ENCODE assay signal across 8 mouse cellular contexts in the genomic region with DNA sequence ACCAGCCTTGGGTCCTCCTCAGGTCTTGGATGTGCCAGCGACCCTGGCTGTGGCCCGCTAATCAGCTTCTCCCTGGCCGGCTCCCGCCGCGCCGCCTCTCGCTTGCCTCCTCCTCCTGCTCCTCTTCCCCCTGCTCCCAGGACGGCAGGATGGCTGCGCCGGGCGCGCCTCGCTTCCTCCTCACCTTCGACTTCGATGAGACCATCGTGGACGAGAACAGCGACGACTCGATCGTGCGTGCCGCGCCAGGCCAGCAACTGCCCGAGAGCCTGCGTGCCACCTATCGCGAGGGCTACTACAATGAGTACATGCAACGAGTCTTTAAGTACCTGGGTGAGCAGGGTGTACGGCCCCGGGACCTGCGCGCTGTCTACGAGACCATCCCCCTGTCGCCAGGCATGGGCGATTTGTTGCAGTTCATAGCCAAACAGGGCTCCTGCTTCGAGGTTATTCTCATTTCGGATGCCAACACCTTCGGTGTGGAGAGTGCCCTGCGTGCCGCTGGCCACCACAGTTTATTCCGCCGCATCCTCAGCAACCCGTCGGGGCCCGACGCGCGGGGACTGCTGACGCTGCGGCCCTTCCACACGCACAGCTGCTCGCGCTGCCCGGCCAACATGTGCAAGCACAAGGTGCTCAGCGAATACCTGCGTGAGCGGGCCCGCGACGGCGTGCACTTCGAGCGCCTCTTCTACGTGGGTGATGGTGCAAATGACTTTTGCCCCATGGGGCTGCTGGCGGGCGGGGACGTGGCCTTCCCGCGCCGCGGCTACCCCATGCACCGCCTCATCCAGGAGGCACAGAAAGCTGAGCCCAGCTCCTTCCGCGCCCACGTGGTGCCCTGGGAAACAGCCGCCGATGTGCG. TPM values are rescaled to one million over a fixed set of nuclear protein-coding genes. Genes with fewer than 3 reads are reported as not detected.
DNase-seq lines count a peak whose midpoint lies in the region; ATAC-seq and TF ChIP-seq lines count a peak whose summit lies in the region.

No protein-coding gene starts in this region.

- peaks cover 3% of the 10 kb centered on the region; the same call in 1 of the 2 replicates for H3K36me3 ChIP-seq in heart, adult 2 months (ENCODE audit: control insufficient read depth, insufficient read depth, low read length)
- H3K36me3 ChIP-seq in liver, embryonic 16.5 days (ENCODE audit: control insufficient read depth, insufficient read depth) = no peaks in the 10 kb centered on the region

- H3K4me3 ChIP-seq in heart, adult 2 months = peak overlapping the region; percentile 13; the same call in 1 of the 2 replicates
- peak overlapping the region; percentile 39 for H3K4me3 ChIP-seq in liver, embryonic 16.5 days (ENCODE audit: low read depth, low read length)

- TF ChIP-seq POLR2A in heart, adult 2 months (IDR thresholded peaks at IDR 0.05; ENCODE audit: insufficient read depth, low read depth, low read length) = no peak

- intact Hi-C loops in heart, adult 2 months (cut with DNase I) = no loop called here
- intact Hi-C loops in heart, postnatal 14 days (cut with DNase I) = no loop called here

- DNase-seq in heart, adult 2 months = peak in 1 of 2 experiments; percentile 51
- DNase-seq in heart, adult 9 months (ENCODE audit: low spot score in 2 of 2) = no peak
- DNase-seq in T-cell, adult 2 months (ENCODE audit: low spot score) = peak; percentile 30
- DNase-seq in heart, postnatal 14 days = peak; percentile 28 to 36
- DNase-seq in testis, postnatal 10 days (ENCODE audit: low spot score) = peak; percentile 58
- DNase-seq in cerebellum, postnatal 36 days = no peak
- no peak for DNase-seq in c-Kit-positive CD71-positive TER-119-positive erythroid progenitor cells, embryonic 14.5 days (ENCODE audit: low spot score)

- TF ChIP-seq CTCF in heart, adult 2 months (IDR thresholded peaks at IDR 0.05) = no peak

- ATAC-seq in liver, embryonic 16.5 days (ENCODE audit: low read depth) = no peak

- no peaks in the 10 kb centered on the region for H3K27me3 ChIP-seq in heart, adult 2 months (ENCODE audit: control insufficient read depth, insufficient read depth, low read length)
- H3K27me3 ChIP-seq in liver, embryonic 16.5 days (ENCODE audit: control insufficient read depth, insufficient read depth, low read depth, low read length) = peaks cover 65% of the 10 kb centered on the region

- peaks cover 26% of the 10 kb centered on the region for H3K4me1 ChIP-seq in heart, adult 2 months (ENCODE audit: control insufficient read depth, insufficient read depth, low read length)
- H3K4me1 ChIP-seq in liver, embryonic 16.5 days (ENCODE audit: control insufficient read depth, low read depth, low read length) = peaks cover 56% of the 10 kb centered on the region

- H3K4me2 ChIP-seq in liver, embryonic 16.5 days (ENCODE audit: low read depth, low read length) = peak overlapping the region; percentile 53

- no peaks in the 10 kb centered on the region for H3K79me2 ChIP-seq in heart, adult 2 months (replicated peaks; ENCODE audit: control insufficient read depth, insufficient read depth, low read length)

- H3K9me3 ChIP-seq in liver, embryonic 16.5 days (replicated peaks; ENCODE audit: control insufficient read depth, low read length) = no peaks in the 10 kb centered on the region

- H3K27ac ChIP-seq in heart, adult 2 months = no peak overlapping the region
- H3K27ac ChIP-seq in liver, embryonic 16.5 days (ENCODE audit: low read length) = no peak overlapping the region

- TF ChIP-seq EP300 in heart, adult 2 months (IDR thresholded peaks at IDR 0.05; ENCODE audit: insufficient read depth, low read depth, low read length) = 0 out of 2 replicates have a peak, but pooled peaks have one; percentile 8

- 46% methylated on average over 80 of the region's 80 CpGs for WGBS in heart, adult 2 months
- 5% methylated on average over 80 of the region's 80 CpGs for WGBS in liver, embryonic 16.5 days (ENCODE audit: insufficient replicate concordance)

- H3K9ac ChIP-seq in heart, adult 2 months (ENCODE audit: low read depth, low read length) = peak overlapping the region; percentile 43
- H3K9ac ChIP-seq in liver, embryonic 16.5 days (ENCODE audit: low read depth, low read length) = no peak overlapping the region

RNA-seq across cellular contexts. Expression of a gene that starts 6.3 kb away (rescaled TPM):
- total RNA-seq in heart, adult 2 months (2021) = 100 to 1,000 TPM; 181 to 206 TPM
- polyA plus RNA-seq in heart, adult 2 months (2012; rRNA removed) = 193 and 244 TPM in 2 replicates
- total RNA-seq in heart, postnatal 14 days (2021) = 100 to 1,000 TPM; 172 to 179 TPM
- 6.5 and 7.7 TPM in 2 replicates for polyA plus RNA-seq in liver, embryonic 16.5 days (2015; fragmentation: Nextera tagmentation; extraction: Ambion mirVana)

RNA-seq across cellular contexts. Expression of a gene that starts 6.4 kb away (rescaled TPM):
- 10 to 100 TPM; 19.0 to 24.4 TPM for total RNA-seq in heart, adult 2 months (2021)
- polyA plus RNA-seq in heart, adult 2 months (2012; rRNA removed) = 10.2 and 12.4 TPM in 2 replicates
- total RNA-seq in heart, postnatal 14 days (2021) = 10 to 100 TPM; 18.3 to 20.0 TPM
- 21.1 and 23.2 TPM in 2 replicates for polyA plus RNA-seq in liver, embryonic 16.5 days (2015; fragmentation: Nextera tagmentation; extraction: Ambion mirVana)

RNA-seq across cellular contexts. Expression of a gene that starts 11.6 kb away (rescaled TPM):
- total RNA-seq in heart, adult 2 months (2021) = 10 to 100 TPM in 1 of 2 experiments, 1 to 10 TPM in 1; 7.9 to 11.4 TPM
- 16.3 and 23.2 TPM in 2 replicates for polyA plus RNA-seq in heart, adult 2 months (2012; rRNA removed)
- total RNA-seq in heart, postnatal 14 days (2021) = 10 to 100 TPM; 20.7 to 21.0 TPM
- 5.3 and 7.6 TPM in 2 replicates for polyA plus RNA-seq in liver, embryonic 16.5 days (2015; fragmentation: Nextera tagmentation; extraction: Ambion mirVana)

Comparison
In these comparisons a context has a peak if more than half of its experiments do, and no peak if none do; other contexts are left out.
1. DNase-seq: peak in T-cell, adult 2 months (single experiment), heart, postnatal 14 days (2 of 2) and testis, postnatal 10 days (single experiment); none in heart, adult 9 months (0 of 2), cerebellum, postnatal 36 days (0 of 2) and c-Kit-positive CD71-positive TER-119-positive erythroid progenitor cells, embryonic 14.5 days (single experiment).